Mouse (Mus musculus) left cerebral cortex, postnatal 10 days (tissue): ENCODE data around the gene Gm15557. TPM values are rescaled to one million over a fixed set of nuclear protein-coding genes. Genes with fewer than 3 reads are reported as not detected.

Experiments
- total RNA-seq, 2 experiments: library from RNA; stranded (reverse); gene quantifications; 2 replicates each; pipeline ENCODE4 v1.2.3; 2021

The Gm15557 gene
- total RNA-seq, 2 experiments from 2014 or later, result not detected

Other genes with a start within 250 kb of the Gm15557 start
- 100 to 1,000 TPM; 135 TPM for gene Trpc4ap, start 248.3 kb upstream of the Gm15557 start, total RNA-seq
- gene Edem2, start 211.3 kb upstream of the Gm15557 start, total RNA-seq, result 10 to 100 TPM; 19.2 to 19.8 TPM
- not detected for gene Gm17581, start 204.9 kb upstream of the Gm15557 start, total RNA-seq
- gene Procr, start 189.6 kb upstream of the Gm15557 start, total RNA-seq, result 1 to 10 TPM; 2.3 to 3.0 TPM
- gene Mmp24, start 165.4 kb upstream of the Gm15557 start, total RNA-seq, result 10 to 100 TPM; 63.7 to 75.3 TPM
- gene BC029722, start 121.3 kb upstream of the Gm15557 start, total RNA-seq, result 10 to 100 TPM; 36.8 to 39.4 TPM
- gene Eif6, start 113.8 kb upstream of the Gm15557 start, total RNA-seq, result 10 to 100 TPM; 76.0 to 87.8 TPM
- not detected for gene Fam83c, start 105.9 kb upstream of the Gm15557 start, total RNA-seq
- 10 to 100 TPM; 51.8 to 52.9 TPM for gene Uqcc1, start 10.4 kb upstream of the Gm15557 start, total RNA-seq
- 1 to 10 TPM in 1 of 2 experiments, under 1 TPM in 1; 0.77 to 1.0 TPM for gene Gdf5, start 4.6 kb downstream of the Gm15557 start, total RNA-seq
- gene Cep250, start 15.7 kb downstream of the Gm15557 start, total RNA-seq, result 10 to 100 TPM; 16.2 to 17.5 TPM
- 1 to 10 TPM in 1 of 2 experiments, under 1 TPM in 1; 0.34 to 1.0 TPM for gene 6430550D23Rik, start 67.2 kb downstream of the Gm15557 start, total RNA-seq
- 100 to 1,000 TPM; 217 to 229 TPM for gene Ergic3, start 67.3 kb downstream of the Gm15557 start, total RNA-seq
- under 1 TPM in 1 of 2 experiments, not detected in 1; 0.14 TPM for gene Fer1l4, start 112.2 kb downstream of the Gm15557 start, total RNA-seq
- 1 to 10 TPM; 6.9 TPM for gene Spag4, start 124.4 kb downstream of the Gm15557 start, total RNA-seq
- 10 to 100 TPM; 21.0 to 24.1 TPM for gene Cpne1, start 171.2 kb downstream of the Gm15557 start, total RNA-seq
- gene Rbm12, start 171.2 kb downstream of the Gm15557 start, total RNA-seq, result 10 to 100 TPM; 32.3 to 33.6 TPM
- 10 to 100 TPM; 23.4 to 28.0 TPM for gene Gm28036, start 186.4 kb downstream of the Gm15557 start, total RNA-seq
- gene Romo1, start 203.3 kb downstream of the Gm15557 start, total RNA-seq, result 100 to 1,000 TPM; 216 to 223 TPM
- gene Nfs1, start 203.5 kb downstream of the Gm15557 start, total RNA-seq, result 10 to 100 TPM; 30.7 to 31.5 TPM
- gene Rbm39, start 239.5 kb downstream of the Gm15557 start, total RNA-seq, result 100 to 1,000 TPM; 273 to 301 TPM